Mouse (Mus musculus) brain, embryonic 18.5 days (tissue): ENCODE measurements around the gene Arhgap44.
A peak's percentile ranks its signal among the peaks of the same experiment; 100 is the strongest.

Source experiments
- DNase-seq: peaks from one replicate; pipeline ENCODE4 v3.0.0-alpha.2; 2012; ENCODE audit warnings: low read depth, low spot score

Gene Arhgap44

GRCm38 (mm10) chr11:65137145-65137652 is 25.6 kb downstream of the Arhgap44 start:
- DNase-seq, result no peak

GRCm38 (mm10) chr11:65135251-65135739 is 27.5 kb downstream of the Arhgap44 start:
- no peak for DNase-seq

GRCm38 (mm10) chr11:65133661-65134060 is 29.1 kb downstream of the Arhgap44 start:
- no peak for DNase-seq

GRCm38 (mm10) chr11:65129110-65129509 is 33.7 kb downstream of the Arhgap44 start:
- no peak for DNase-seq

- no peak for DNase-seq
These were observed 34.1 kb downstream of the Arhgap44 start for GRCm38 (mm10) chr11:65128666-65129065.

- no peak for DNase-seq
These were observed 36.2 kb downstream of the Arhgap44 start for GRCm38 (mm10) chr11:65126566-65126965.

- no peak for DNase-seq
These were observed 37.8 kb downstream of the Arhgap44 start for GRCm38 (mm10) chr11:65124913-65125418.

- no peak for DNase-seq
These were observed 42.5 kb downstream of the Arhgap44 start for GRCm38 (mm10) chr11:65120276-65120675.

GRCm38 (mm10) chr11:65115811-65116210 is 47.0 kb downstream of the Arhgap44 start:
- no peak for DNase-seq

- DNase-seq, result no peak
These were observed 50.7 kb downstream of the Arhgap44 start for GRCm38 (mm10) chr11:65112086-65112485.

GRCm38 (mm10) chr11:65111651-65112050 is 51.1 kb downstream of the Arhgap44 start:
- no peak for DNase-seq

- no peak for DNase-seq
These were observed 52.7 kb downstream of the Arhgap44 start for GRCm38 (mm10) chr11:65110058-65110457.

- DNase-seq, result peak; percentile 26
These were observed 55.0 kb downstream of the Arhgap44 start for GRCm38 (mm10) chr11:65107734-65108171.

- no peak for DNase-seq
These were observed 55.6 kb downstream of the Arhgap44 start for GRCm38 (mm10) chr11:65107151-65107550.

GRCm38 (mm10) chr11:65104076-65104475 is 58.7 kb downstream of the Arhgap44 start:
- DNase-seq, result no peak

GRCm38 (mm10) chr11:65101206-65101605 is 61.6 kb downstream of the Arhgap44 start:
- DNase-seq, result no peak

- DNase-seq, result no peak
These were observed 62.7 kb downstream of the Arhgap44 start for GRCm38 (mm10) chr11:65100031-65100430.

- DNase-seq, result no peak
These were observed 65.2 kb downstream of the Arhgap44 start for GRCm38 (mm10) chr11:65097526-65098070.

- DNase-seq, result no peak
These were observed 65.9 kb downstream of the Arhgap44 start for GRCm38 (mm10) chr11:65096866-65097265.

- no peak for DNase-seq
These were observed 69.9 kb downstream of the Arhgap44 start for GRCm38 (mm10) chr11:65092851-65093250.

GRCm38 (mm10) chr11:65090386-65090785 is 72.4 kb downstream of the Arhgap44 start:
- no peak for DNase-seq

- no peak for DNase-seq
These were observed 72.8 kb downstream of the Arhgap44 start for GRCm38 (mm10) chr11:65089982-65090381.

GRCm38 (mm10) chr11:65089282-65089681 is 73.5 kb downstream of the Arhgap44 start:
- no peak for DNase-seq
